Mouse (Mus musculus) kidney, adult 2 months (tissue): ENCODE measurements at regions not wholly inside any gene's neighbourhood (a gene's known extent, or its start where the extent isn't known, plus 50 kb on each side); places are given as distances from the start of the nearest gene placed in this dataset.

Experiments used
- CTCF ChIP-seq: fragments of 200-500 bp; conservative IDR thresholded peaks from 2 replicates; pipeline ENCODE4 v1.5.1; 2011; ENCODE audit warnings: low read depth, mild to moderate bottlenecking, control low read depth, low read length, moderate library complexity, mixed read lengths; ENCODE audit not compliant: insufficient read depth, insufficient read length
- POLR2A ChIP-seq: fragments of 200-500 bp; IDR thresholded peaks from one replicate; pipeline ENCODE4 v1.6.1; 2011; ENCODE audit warnings: low read depth, low read length, control low read depth

- TF ChIP-seq CTCF (no peak), POLR2A (no peak)
These were observed 272.9 kb downstream of the Matn1 start for GRCm38 (mm10) chr4:131217083-131217482.
